Mouse (Mus musculus) limb, embryonic 13.5 days (tissue): ENCODE results near the gene Otop2. TPM values are rescaled to one million over a fixed set of nuclear protein-coding genes. Genes with fewer than 3 reads are reported as not detected.

Experiments used
- ATAC-seq: fragments of 200-750 bp; cut with Nextera tagmentation; 2 replicates; pipeline ENCODE4 v1.8.0; 2017; ENCODE audit warnings: low read depth, moderate number of reproducible peaks, moderate TSS enrichment; ENCODE audit not compliant: low FRiP score
- H3K27ac ChIP-seq: fragments of 300-500 bp; sonication (generic); 2 replicates; pipeline ENCODE4 v1.5.1; 2015; ENCODE audit warnings: inconsistent platforms, mild to moderate bottlenecking, moderate library complexity
- H3K27me3 ChIP-seq: fragments of 300-500 bp; sonication (generic); 2 replicates; pipeline ENCODE4 v1.6.1; 2015; ENCODE audit warnings: mild to moderate bottlenecking, inconsistent platforms
- H3K36me3 ChIP-seq: fragments of 300-500 bp; sonication (generic); 2 replicates; pipeline ENCODE4 v1.6.1; 2015; ENCODE audit warnings: inconsistent platforms, mild to moderate bottlenecking, moderate library complexity
- H3K4me1 ChIP-seq: fragments of 300-500 bp; sonication (generic); 2 replicates; pipeline ENCODE4 v1.6.1; 2015; ENCODE audit warnings: inconsistent platforms
- H3K4me2 ChIP-seq: fragments of 300-500 bp; sonication (generic); replicated peaks from 2 replicates; pipeline ENCODE4 v1.6.1; 2015; ENCODE audit warnings: inconsistent platforms, mild to moderate bottlenecking, moderate library complexity
- H3K4me3 ChIP-seq: fragments of 300-500 bp; sonication (generic); 2 replicates; pipeline ENCODE4 v1.5.1; 2015; ENCODE audit warnings: moderate library complexity, mild to moderate bottlenecking, inconsistent platforms
- H3K9ac ChIP-seq: fragments of 300-500 bp; sonication (generic); 2 replicates; pipeline ENCODE4 v1.6.1; 2015; ENCODE audit warnings: mild to moderate bottlenecking, inconsistent platforms
- H3K9me3 ChIP-seq: fragments of 300-500 bp; sonication (generic); 2 replicates; pipeline ENCODE4 v1.6.1; 2016; ENCODE audit warnings: inconsistent platforms
- WGBS: fragments of 180-500 bp; shearing (Covaris S2); methylation state at CpG from one replicate; pipeline ENCODE4 v1.1.7; 2015; 5-methylcytosine and 5-hydroxymethylcytosine counted together
- polyA plus RNA-seq: library from polyadenylated mRNA; unstranded; fragments of >200 nt; fragmentation: Nextera tagmentation; extraction: Ambion mirVana; gene quantifications from 2 replicates; pipeline ENCODE4 v1.2.1, GENCODE M21; 2015

Gene Otop2
- 0.11 TPM in 1 of 2 replicates, not detected in the other for polyA plus RNA-seq

DNA sequence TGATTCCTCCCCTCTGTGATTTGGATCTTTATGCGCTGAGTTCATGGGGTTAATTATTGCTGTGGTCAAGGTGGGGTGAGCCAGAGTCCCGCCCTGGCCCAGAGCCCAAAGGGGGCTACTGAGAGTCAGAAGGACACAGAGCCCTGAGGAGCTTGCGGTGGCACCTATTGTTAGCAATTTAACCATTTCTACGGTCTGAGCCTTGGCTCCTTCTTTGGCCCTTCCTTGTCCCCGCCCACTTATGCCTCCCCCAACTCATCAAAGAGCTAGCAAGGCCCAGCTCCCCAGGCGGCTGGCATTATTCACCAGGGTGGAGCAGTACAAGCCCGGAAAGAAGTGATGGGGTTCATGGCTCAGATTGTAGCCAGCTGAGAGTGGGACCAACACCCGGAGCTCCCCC lies at the start of gene Otop2:
Otop2 (plus strand) TSS at position 301 of the 400 bp plus-strand sequence.
- no peak within 1 kb of the TSS for H3K9ac ChIP-seq
- H3K4me2 ChIP-seq: no peak within 1 kb of the TSS
- ATAC-seq: no peak
- 19% methylated on average over 8 of the region's 8 CpGs for WGBS
- H3K4me3 ChIP-seq: no peak within 1 kb of the TSS
- no peak within 1 kb of the TSS for H3K27ac ChIP-seq
- peaks cover 30% of the 10 kb centered on the region for H3K27me3 ChIP-seq
- no peaks in the 10 kb centered on the region for H3K4me1 ChIP-seq
- H3K9me3 ChIP-seq: no peaks in the 10 kb centered on the region
- no peaks in the 10 kb centered on the region for H3K36me3 ChIP-seq

DNA sequence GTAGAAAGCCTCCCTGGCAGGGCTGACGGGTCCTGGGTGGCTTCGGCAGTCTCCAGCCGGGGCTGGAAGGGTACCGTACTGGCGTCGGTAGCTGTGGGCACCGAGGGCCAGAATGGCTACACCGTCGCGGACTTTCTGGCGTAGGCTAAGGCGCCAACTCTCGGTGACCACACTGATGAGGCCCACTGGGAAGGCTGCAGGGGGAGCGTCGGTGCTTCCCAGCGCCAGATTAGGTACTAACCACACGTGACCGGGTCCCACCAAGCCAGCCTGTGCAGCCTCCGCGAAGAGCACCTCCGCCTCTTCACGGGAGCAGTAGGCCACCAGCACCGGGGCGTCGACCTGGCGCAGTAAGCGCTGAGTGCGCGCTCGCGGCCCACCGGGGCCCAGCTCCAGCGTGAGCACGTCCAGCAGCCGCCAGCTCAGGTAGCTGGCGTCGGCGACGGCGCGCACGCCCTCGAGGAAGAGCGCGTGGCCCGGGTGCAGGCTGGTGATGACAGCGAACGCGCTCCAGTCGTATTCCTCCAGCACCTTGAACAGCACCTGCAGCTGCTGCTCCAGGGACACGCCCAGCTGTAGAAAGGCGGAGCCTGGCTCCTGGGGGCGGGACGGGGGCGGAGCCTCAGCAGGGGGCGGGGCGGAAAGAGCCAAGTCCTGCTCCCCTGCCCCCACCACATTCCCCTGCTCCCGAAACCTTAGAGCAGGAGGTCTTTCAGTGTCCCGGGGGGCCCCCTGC lies 49.0 kb upstream of the Otop2 start:
- no peak overlapping the region for H3K27ac ChIP-seq
- no peak for ATAC-seq
- H3K9ac ChIP-seq: no peak overlapping the region
- 15% methylated on average over 59 of the region's 59 CpGs for WGBS
- no peaks in the 10 kb centered on the region for H3K36me3 ChIP-seq
- peak overlapping the region; percentile 26 for H3K4me3 ChIP-seq
- peaks cover 99% of the 10 kb centered on the region for H3K27me3 ChIP-seq
- peak overlapping the region; percentile 50 for H3K4me2 ChIP-seq
- 0 out of 2 replicates have a peak, but pooled peaks cover 4% of the 10 kb centered on the region for H3K9me3 ChIP-seq
- H3K4me1 ChIP-seq: peaks cover 8% of the 10 kb centered on the region

DNA sequence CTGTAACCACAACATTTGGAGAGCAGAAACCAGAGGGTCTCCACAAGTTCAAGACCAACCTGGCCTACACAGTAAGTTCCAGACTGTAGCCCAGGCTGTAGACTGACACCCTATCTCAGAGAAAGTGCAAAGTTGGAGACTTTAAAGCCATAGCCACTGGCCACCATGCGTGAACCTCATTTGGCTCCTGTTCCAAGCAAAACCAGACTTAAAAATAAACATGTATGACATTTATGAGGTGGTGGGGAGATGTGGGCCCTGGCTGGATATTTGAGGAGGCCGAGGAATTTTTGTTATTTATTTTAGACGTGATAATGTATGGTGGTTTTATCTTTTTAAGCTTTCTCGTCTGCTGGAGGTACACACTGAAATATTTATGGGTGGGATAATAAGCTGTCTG lies 47.8 kb upstream of the Otop2 start:
- WGBS: 30% methylated on average over 4 of the region's 4 CpGs
- no peak overlapping the region for H3K9ac ChIP-seq
- H3K9me3 ChIP-seq: 0 out of 2 replicates have a peak, but pooled peaks cover 4% of the 10 kb centered on the region
- no peaks in the 10 kb centered on the region for H3K36me3 ChIP-seq
- no peak overlapping the region for H3K27ac ChIP-seq
- no peak overlapping the region for H3K4me2 ChIP-seq
- H3K27me3 ChIP-seq: peaks cover 99% of the 10 kb centered on the region
- peaks cover 8% of the 10 kb centered on the region for H3K4me1 ChIP-seq
- H3K4me3 ChIP-seq: no peak overlapping the region
- ATAC-seq: no peak

DNA sequence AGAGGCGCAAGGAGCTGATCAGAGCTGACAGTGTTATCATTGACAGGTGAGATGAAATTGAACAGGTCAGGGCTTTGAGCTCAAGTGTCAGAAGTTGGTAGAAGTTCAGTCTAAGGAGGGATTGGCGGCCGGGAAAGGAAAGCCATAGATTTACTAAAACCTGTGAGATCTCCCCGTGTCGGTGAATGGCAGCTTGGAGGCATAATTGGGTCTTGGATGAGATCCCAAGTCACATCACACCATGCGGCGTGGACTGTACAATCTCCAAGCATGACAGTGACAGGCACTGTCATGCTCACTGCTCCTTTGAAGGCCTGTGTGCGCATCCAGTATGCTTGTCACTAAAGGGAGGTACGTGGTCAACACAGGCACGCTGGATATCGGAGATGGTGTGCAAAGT lies 44.0 kb upstream of the Otop2 start:
- Histone ChIP-seq H3K9ac (no peak overlapping the region), H3K36me3 (no peaks in the 10 kb centered on the region), H3K27ac (no peak overlapping the region), H3K4me3 (no peak overlapping the region), H3K9me3 (0 out of 2 replicates have a peak, but pooled peaks cover 4% of the 10 kb centered on the region), H3K4me1 (peaks cover 27% of the 10 kb centered on the region), H3K27me3 (peaks cover 100% of the 10 kb centered on the region), H3K4me2 (no peak overlapping the region)
- ATAC-seq: no peak
- WGBS: 77% methylated on average over 11 of the region's 11 CpGs

DNA sequence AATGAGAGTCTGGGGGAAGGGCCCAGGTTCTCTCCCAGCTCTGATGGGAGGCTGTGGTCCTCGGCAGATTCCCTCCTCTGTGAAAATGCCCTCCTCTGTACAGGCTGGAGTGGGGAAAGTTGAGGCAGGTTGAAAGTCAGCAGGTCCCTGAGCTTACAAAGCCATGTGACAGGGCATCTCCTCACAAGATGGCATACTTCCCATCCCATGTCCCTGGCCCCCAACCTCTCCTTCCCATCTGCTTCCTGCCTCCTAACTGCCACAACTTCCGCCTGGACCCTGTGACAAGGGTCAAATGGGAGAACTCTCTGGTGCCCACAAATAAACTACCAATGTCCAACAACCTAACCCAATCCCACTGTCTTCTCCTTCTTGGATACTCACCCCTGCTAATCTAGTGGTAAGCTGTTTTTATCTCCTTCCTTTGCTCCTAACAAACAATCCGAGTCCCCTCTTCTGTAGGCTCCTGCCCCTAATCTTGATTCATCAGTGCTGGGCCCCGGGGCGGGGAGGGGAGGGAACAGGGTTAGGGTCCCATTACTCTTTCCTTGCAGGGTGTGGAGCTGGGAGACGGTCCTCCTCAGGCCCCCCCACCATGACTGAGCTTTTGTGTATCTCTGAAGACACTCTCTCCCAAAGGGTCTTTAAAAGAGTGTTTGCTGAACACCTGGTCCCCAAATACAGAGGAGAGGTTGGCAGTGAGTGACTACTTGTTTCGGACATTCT lies 42.7 kb upstream of the Otop2 start:
- Histone ChIP-seq H3K4me1 (peaks cover 22% of the 10 kb centered on the region), H3K4me3 (no peak overlapping the region), H3K9me3 (no peaks in the 10 kb centered on the region), H3K4me2 (no peak overlapping the region), H3K36me3 (peaks cover 12% of the 10 kb centered on the region), H3K27me3 (peaks cover 100% of the 10 kb centered on the region), H3K9ac (no peak overlapping the region), H3K27ac (no peak overlapping the region)
- ATAC-seq: no peak
- 59% methylated on average over 7 of the region's 7 CpGs for WGBS

DNA sequence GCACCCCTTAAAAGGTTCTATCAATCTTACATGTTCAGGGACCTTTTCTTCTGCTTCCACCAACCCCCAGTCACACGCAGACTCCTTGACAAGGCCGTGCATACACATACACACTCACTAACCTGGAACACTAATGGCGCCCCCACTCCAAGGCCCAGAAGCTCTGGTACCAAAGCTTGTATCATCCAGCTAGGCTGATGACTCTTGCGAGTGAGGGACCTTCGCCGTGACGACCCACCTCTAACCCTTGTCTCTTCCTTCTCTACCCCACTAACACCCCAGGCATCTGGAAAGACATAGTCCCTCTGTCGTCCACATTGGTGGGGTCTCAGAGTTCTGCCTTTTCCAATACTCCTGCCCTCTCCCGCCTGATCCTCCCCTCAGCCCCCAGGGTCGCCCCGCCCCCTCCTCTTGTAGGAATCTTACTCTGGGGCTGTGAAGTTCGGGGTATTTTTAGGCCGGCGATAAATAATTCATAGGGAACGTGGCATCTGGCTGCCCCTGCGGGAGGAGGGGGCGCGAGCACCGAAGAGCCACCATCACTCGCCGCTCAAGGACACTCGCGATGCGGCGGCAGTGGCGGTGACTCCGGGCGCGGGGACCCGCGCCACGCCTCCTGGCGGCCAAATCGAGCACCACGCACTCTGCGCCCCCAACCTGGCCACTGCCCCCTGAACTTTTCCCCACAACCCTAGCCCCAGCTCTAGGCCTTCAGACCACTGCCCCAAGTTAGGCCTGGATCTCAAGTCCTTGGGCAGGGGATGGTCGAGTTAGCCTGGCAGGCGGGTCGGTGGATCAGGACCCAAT lies 41.9 kb upstream of the Otop2 start:
- Histone ChIP-seq H3K9me3 (no peaks in the 10 kb centered on the region), H3K36me3 (peaks cover 16% of the 10 kb centered on the region), H3K4me3 (peak overlapping the region; percentile 27), H3K9ac (peak overlapping the region; percentile 50; the same call in 1 of the 2 replicates), H3K27me3 (peaks cover 98% of the 10 kb centered on the region), H3K27ac (no peak overlapping the region), H3K4me2 (peak overlapping the region; percentile 58), H3K4me1 (peaks cover 22% of the 10 kb centered on the region)
- no peak for ATAC-seq
- WGBS: 6% methylated on average over 39 of the region's 39 CpGs

DNA sequence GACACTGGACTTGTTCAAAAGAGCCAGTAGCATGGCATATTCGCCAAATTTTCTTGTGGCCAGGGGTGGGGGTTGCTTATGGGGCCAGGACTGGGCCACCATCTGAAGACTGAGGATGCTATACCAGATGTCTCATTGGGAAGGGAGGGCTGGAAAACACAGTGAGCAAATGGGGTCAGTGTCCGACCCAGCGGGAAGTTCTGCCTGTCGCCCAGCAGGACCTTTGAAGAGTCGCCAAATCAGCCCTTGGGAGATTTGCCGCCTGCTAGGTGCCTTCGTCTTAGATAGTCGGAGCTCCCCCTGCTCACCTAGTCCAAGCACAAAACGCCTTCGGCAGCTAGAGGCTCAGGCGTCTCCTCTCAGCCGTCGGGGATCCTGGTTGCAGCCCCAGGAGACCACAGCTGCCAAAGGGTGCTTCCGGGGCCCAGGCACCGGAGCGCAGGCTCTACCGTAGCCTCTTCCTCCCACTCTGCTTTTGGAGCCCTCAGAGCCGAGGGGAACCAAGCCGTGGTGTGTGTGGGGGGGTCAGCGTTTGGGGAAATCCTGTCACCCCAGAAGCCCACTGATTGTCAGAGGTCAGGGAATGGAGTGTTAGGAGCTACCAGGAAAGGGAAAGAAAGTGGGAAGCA lies 41.1 kb upstream of the Otop2 start:
- ATAC-seq: no peak
- H3K27ac ChIP-seq: no peak overlapping the region
- H3K9me3 ChIP-seq: no peaks in the 10 kb centered on the region
- 2% methylated on average over 20 of the region's 20 CpGs for WGBS
- peaks cover 16% of the 10 kb centered on the region for H3K36me3 ChIP-seq
- H3K4me1 ChIP-seq: peaks cover 22% of the 10 kb centered on the region
- no peak overlapping the region; the same call in 1 of the 2 replicates for H3K4me3 ChIP-seq
- peak overlapping the region; percentile 59; the same call in 1 of the 2 replicates for H3K9ac ChIP-seq
- H3K27me3 ChIP-seq: peaks cover 93% of the 10 kb centered on the region
- H3K4me2 ChIP-seq: peak overlapping the region; percentile 77; the same call in 1 of the 2 replicates

DNA sequence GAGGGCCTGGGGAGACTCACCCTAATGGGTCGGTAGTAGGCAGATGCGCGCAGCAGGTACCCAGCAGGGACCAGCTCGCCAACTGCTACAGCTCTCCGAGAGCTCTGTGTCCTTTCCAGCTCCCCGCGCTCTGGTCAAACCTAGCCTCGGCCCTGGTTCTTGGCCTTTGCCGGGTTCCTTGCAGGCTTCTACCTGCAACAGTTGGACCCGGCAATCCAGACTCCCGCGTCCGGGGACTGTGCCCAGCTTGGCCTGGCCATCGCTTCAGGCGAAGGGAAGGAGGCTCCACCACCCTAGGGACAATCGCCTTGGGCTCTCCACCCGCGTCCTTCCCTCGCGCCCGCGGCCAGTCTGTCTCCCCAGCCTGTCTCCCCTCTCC lies 40.6 kb upstream of the Otop2 start:
- Histone ChIP-seq H3K9me3 (no peaks in the 10 kb centered on the region), H3K4me1 (peaks cover 22% of the 10 kb centered on the region), H3K36me3 (peaks cover 20% of the 10 kb centered on the region), H3K27ac (no peak overlapping the region), H3K27me3 (peaks cover 92% of the 10 kb centered on the region), H3K4me3 (peak overlapping the region; percentile 47), H3K9ac (peak overlapping the region; percentile 59), H3K4me2 (peak overlapping the region; percentile 77)
- 1% methylated on average over 22 of the region's 22 CpGs for WGBS
- ATAC-seq: no peak

DNA sequence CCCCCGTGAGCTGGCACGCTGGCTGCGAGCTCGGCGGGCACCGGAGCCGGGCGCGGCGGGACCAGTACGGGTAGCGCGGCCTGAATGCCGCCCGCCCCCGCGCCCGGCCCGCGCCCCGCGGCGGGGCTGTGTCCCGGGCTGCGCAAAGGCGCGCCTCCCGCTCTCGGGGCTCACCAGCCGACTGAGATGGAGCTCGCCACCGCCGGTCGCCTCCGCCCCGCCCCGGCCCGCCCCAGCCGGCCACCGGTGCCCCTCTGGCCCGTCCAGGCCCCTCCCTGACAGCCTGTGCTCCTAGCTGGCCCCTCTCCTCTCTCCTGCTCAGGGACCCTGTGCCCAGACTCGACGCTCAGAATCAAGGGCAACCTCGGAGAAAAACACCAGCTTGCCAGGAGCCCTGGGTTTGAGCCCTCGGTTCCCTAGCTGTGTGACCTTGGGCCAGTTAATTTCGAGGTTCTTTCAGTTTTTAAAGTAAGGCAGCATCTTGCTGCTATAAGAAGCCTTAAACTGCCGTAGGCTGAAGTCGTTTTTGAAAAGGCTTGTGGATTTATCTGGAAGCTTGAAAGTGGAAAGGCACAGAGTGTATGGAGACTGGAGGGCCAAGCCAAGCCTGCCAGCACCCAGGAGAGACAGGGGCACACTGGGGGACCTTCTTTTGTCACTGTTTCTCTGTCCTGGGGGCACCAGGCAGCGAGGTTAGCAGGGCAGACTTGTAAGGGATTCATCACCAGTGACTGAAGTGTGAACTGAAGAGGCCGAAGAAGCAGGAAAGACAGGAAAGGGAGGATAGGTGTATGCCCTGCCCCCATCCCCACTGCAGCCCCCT lies 39.7 kb upstream of the Otop2 start, which contains the start of gene Grin2c:
Grin2c (minus strand) TSS at position 183 of the 823 bp plus-strand sequence.
- Histone ChIP-seq H3K27ac (no peak within 1 kb of the TSS), H3K4me3 (peak within 1 kb of the TSS; percentile 47), H3K4me1 (peaks cover 22% of the 10 kb centered on the region), H3K36me3 (peaks cover 27% of the 10 kb centered on the region), H3K27me3 (peaks cover 84% of the 10 kb centered on the region), H3K9me3 (no peaks in the 10 kb centered on the region), H3K4me2 (peak within 1 kb of the TSS; percentile 77), H3K9ac (peak within 1 kb of the TSS; percentile 59)
- WGBS: 7% methylated on average over 31 of the region's 50 CpGs
- ATAC-seq: no peak

DNA sequence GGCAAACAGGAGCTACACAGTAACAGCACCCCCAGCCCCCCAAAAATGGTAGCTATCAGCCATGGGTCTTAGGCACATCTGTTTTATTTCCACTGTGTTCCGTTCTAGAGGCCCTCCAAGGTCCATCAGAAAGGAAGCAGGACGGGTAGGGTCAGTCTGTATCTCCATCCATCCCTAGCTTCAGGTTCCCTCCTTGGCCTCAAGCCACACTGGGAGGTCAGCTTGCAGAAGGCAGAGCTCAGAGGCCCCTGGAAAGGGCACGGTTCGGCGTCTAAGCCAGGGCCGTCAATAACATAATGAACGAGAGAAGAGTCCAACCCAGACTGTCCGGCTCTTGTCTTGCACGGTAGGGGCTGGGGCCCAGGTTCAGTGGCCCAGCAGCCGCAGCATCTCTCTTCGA lies 39.0 kb upstream of the Otop2 start:
- ATAC-seq: no peak
- Histone ChIP-seq H3K27ac (no peak overlapping the region), H3K4me2 (no peak overlapping the region), H3K27me3 (peaks cover 77% of the 10 kb centered on the region), H3K9ac (no peak overlapping the region), H3K9me3 (no peaks in the 10 kb centered on the region), H3K4me3 (no peak overlapping the region), H3K4me1 (peaks cover 22% of the 10 kb centered on the region), H3K36me3 (peaks cover 27% of the 10 kb centered on the region)
- WGBS: 74% methylated on average over 11 of the region's 11 CpGs
